Mouse (Mus musculus): ENCODE results near the gene Olfr215. TPM values are rescaled to one million over a fixed set of nuclear protein-coding genes. Genes with fewer than 3 reads are reported as not detected.
"Not testable (repeated sequence)": the region's sequence is repeated elsewhere in the genome, so short reads cannot be mapped to it uniquely, and the experiment has no call there.

Gene Olfr215
- polyA plus RNA-seq, 1 experiment from 2014 or later, result not detected

GRCm38 (mm10) chr6:116554952-116555351, 29.0 kb downstream of the Olfr215 start:
- 69% methylated on average over 3 of the region's 3 CpGs for WGBS
- H3K27me3 ChIP-seq, result no peaks in the 10 kb centered on the region
- H3K4me2 ChIP-seq, result no peak overlapping the region
- H3K36me3 ChIP-seq, result no peaks in the 10 kb centered on the region
- no peaks in the 10 kb centered on the region for H3K9me3 ChIP-seq
- H3K27ac ChIP-seq, result no peak overlapping the region
- ATAC-seq (ENCODE audit: insufficient number of reproducible peaks, low FRiP score, low TSS enrichment, low read depth), result no peak
- H3K4me1 ChIP-seq, result no peaks in the 10 kb centered on the region
- no peak overlapping the region for H3K4me3 ChIP-seq
- no peak overlapping the region for H3K9ac ChIP-seq

DNA sequence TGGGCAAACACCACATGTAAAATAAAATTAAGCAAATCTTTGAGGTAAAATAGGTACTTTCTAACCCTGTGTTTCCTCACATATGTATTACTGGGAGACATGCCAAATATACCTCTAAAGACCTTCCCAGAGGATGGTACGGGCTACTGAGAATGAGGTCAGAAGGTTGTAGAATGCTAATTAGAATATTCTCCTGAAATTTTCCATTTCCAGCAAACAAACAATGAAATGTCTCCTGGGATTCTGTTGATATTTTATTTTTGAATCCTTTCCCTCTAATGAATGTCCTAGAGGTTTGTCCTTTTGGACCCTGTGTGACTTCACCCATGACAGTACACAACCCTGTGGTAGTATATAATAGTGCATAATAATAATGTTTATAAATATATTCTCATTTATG, 30.1 kb downstream of the Olfr215 start, which contains the start of gene Olfr214:
Gene Olfr214 (plus strand): TSS at position 301 of the 400 bp plus-strand sequence.
- no peaks in the 10 kb centered on the region for H3K27me3 ChIP-seq
- no peaks in the 10 kb centered on the region for H3K9me3 ChIP-seq
- no peak within 1 kb of the TSS for H3K9ac ChIP-seq
- no peak for ATAC-seq (ENCODE audit: insufficient number of reproducible peaks, low FRiP score, low TSS enrichment, low read depth)
- H3K36me3 ChIP-seq, result no peaks in the 10 kb centered on the region
- WGBS, result 56% methylated on average over 1 of the region's 1 CpGs
- no peak within 1 kb of the TSS for H3K4me2 ChIP-seq
- no peak within 1 kb of the TSS for H3K4me3 ChIP-seq
- no peaks in the 10 kb centered on the region for H3K4me1 ChIP-seq
- H3K27ac ChIP-seq, result no peak within 1 kb of the TSS

DNA sequence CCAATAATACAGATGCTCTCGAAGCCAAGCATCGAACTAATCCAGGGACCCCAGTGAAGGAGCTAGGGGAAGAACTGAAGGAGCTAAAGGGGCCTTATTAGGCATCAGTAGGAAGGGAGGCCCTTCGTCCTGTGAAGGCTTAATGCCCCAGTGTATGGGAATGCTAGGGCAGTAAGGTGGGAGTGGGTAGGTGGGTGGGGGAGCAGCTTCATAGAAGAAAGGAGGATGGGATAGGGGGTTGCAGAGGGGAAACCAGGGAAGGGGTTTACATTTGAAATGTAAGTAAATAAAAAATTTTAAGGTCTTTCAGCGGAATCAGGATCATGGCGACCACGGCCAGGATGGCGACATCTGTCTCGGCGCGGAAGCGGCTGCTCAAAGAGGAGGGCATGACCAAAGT, 33.2 kb downstream of the Olfr215 start, which contains the start of gene Gm5580:
Gene Gm5580 (plus strand): TSS at position 301 of the 400 bp plus-strand sequence.
- not testable (repeated sequence) for H3K27ac ChIP-seq; ATAC-seq (ENCODE audit: insufficient number of reproducible peaks, low FRiP score, low TSS enrichment, low read depth)

GRCm38 (mm10) chr6:116542500-116542899, 41.5 kb downstream of the Olfr215 start:
- H3K9me3 ChIP-seq, result no peaks in the 10 kb centered on the region
- H3K4me2 ChIP-seq, result no peak overlapping the region
- H3K27ac ChIP-seq, result no peak overlapping the region
- H3K4me1 ChIP-seq, result no peaks in the 10 kb centered on the region
- no peaks in the 10 kb centered on the region for H3K27me3 ChIP-seq
- no peak overlapping the region for H3K4me3 ChIP-seq
- H3K36me3 ChIP-seq, result no peaks in the 10 kb centered on the region
- no peak for ATAC-seq (ENCODE audit: insufficient number of reproducible peaks, low FRiP score, low TSS enrichment, low read depth)
- no peak overlapping the region for H3K9ac ChIP-seq
- 81% methylated on average over 2 of the region's 2 CpGs for WGBS

More for the DNA sequence above, 33.2 kb downstream of the Olfr215 start, which contains the start of gene Gm5580:
- H3K27me3 ChIP-seq, H3K36me3 ChIP-seq, H3K9ac ChIP-seq, H3K4me3 ChIP-seq, H3K4me2 ChIP-seq, H3K4me1 ChIP-seq, H3K9me3 ChIP-seq: not testable (repeated sequence)
- WGBS, result 97% methylated on average over 11 of the region's 11 CpGs

GRCm38 (mm10) chr6:116538156-116538555, 45.8 kb downstream of the Olfr215 start, which contains the start of gene Olfr213:
Gene Olfr213 (plus strand): TSS chr6:116538456.
- Histone ChIP-seq H3K36me3 (no peaks in the 10 kb centered on the region), H3K27me3 (no peaks in the 10 kb centered on the region), H3K9ac (no peak within 1 kb of the TSS), H3K27ac (no peak within 1 kb of the TSS), H3K4me1 (no peaks in the 10 kb centered on the region), H3K9me3 (no peaks in the 10 kb centered on the region), H3K4me2 (no peak within 1 kb of the TSS), H3K4me3 (no peak within 1 kb of the TSS)
- 73% methylated on average over 1 of the region's 1 CpGs for WGBS
- no peak for ATAC-seq (ENCODE audit: insufficient number of reproducible peaks, low FRiP score, low TSS enrichment, low read depth)

Other genes starting within 250 kb of the Olfr215 start
- gene March8, start 246.2 kb downstream of the Olfr215 start, polyA plus RNA-seq (2015; fragmentation: Nextera tagmentation; extraction: Ambion mirVana), result 25.8 and 26.0 TPM in 2 replicates
- gene Alox5, start 123.0 kb downstream of the Olfr215 start, polyA plus RNA-seq (2015; fragmentation: Nextera tagmentation; extraction: Ambion mirVana), result 3.1 and 3.7 TPM in 2 replicates
- gene Olfr211, start 95.1 kb downstream of the Olfr215 start, polyA plus RNA-seq (2015; fragmentation: Nextera tagmentation; extraction: Ambion mirVana), result not detected in 2 replicates
- gene Olfr212, start 77.7 kb downstream of the Olfr215 start, polyA plus RNA-seq (2015; fragmentation: Nextera tagmentation; extraction: Ambion mirVana), result not detected in 2 replicates
- not detected in 2 replicates for gene Olfr213, start 45.7 kb downstream of the Olfr215 start, polyA plus RNA-seq (2015; fragmentation: Nextera tagmentation; extraction: Ambion mirVana)
- gene Gm5580, start 33.1 kb downstream of the Olfr215 start, polyA plus RNA-seq (2015; fragmentation: Nextera tagmentation; extraction: Ambion mirVana), result 0.44 and 0.78 TPM in 2 replicates
- not detected in 2 replicates for gene Olfr214, start 30.0 kb downstream of the Olfr215 start, polyA plus RNA-seq (2015; fragmentation: Nextera tagmentation; extraction: Ambion mirVana)
- 138 and 143 TPM in 2 replicates for gene Zfp422, start 44.8 kb upstream of the Olfr215 start, polyA plus RNA-seq (2015; fragmentation: Nextera tagmentation; extraction: Ambion mirVana)
- gene Depp1, start 66.4 kb upstream of the Olfr215 start, polyA plus RNA-seq (2015; fragmentation: Nextera tagmentation; extraction: Ambion mirVana), result 38.3 and 47.2 TPM in 2 replicates
- gene Rassf4, start 89.8 kb upstream of the Olfr215 start, polyA plus RNA-seq (2015; fragmentation: Nextera tagmentation; extraction: Ambion mirVana), result 11.2 and 12.4 TPM in 2 replicates
- gene Tmem72, start 132.7 kb upstream of the Olfr215 start, polyA plus RNA-seq (2015; fragmentation: Nextera tagmentation; extraction: Ambion mirVana), result 0.14 and 0.32 TPM in 2 replicates

Measured in limb, embryonic 15.5 days (tissue).